Mouse (Mus musculus): ENCODE data around the gene Shc4. TPM values are rescaled to one million over a fixed set of nuclear protein-coding genes. Genes with fewer than 3 reads are reported as not detected.

Shc4 gene
- total RNA-seq, 1 experiment: 1.1 TPM

GRCm38 (mm10) chr2:125716599-125716998, 7.3 kb downstream of the Shc4 start:
- in situ Hi-C loops (cut with MboI; ENCODE audit: low sequenced_read_pairs in 2 of 2, unreplicated experiment in 2 of 2): no loop called here
- H3K9ac ChIP-seq (ENCODE audit: insufficient read depth, low read depth, low read length, poor library complexity, severe bottlenecking): no peak overlapping the region
- DNase-seq (ENCODE audit: low read depth, low spot score): no peak
- no peaks in the 10 kb centered on the region for H3K9me3 ChIP-seq (ENCODE audit: control insufficient read depth, insufficient read depth, low read depth, low read length)
- TF ChIP-seq MAFK (IDR thresholded peaks at IDR 0.05; ENCODE audit: insufficient read depth, low read depth, low read length) (peak; percentile 79), HCFC1 (IDR thresholded peaks at IDR 0.05; ENCODE audit: borderline replicate concordance, insufficient read depth, low read length) (no peak)
- no peak overlapping the region for H3K4me3 ChIP-seq (ENCODE audit: insufficient read depth in 1 of 2, low read depth in 1 of 2, low read length in 2 of 2, poor library complexity in 1 of 2, severe bottlenecking in 1 of 2)
- H3K4me1 ChIP-seq (ENCODE audit: control insufficient read depth in 2 of 2, insufficient read depth in 2 of 2, low read length in 2 of 2, poor library complexity in 1 of 2): peaks cover 0 to 8% of the 10 kb centered on the region in 2 experiments; a peak in 1 of 4 replicates
- no peak overlapping the region for H3K27ac ChIP-seq (ENCODE audit: insufficient read depth, low read depth, low read length, poor library complexity, severe bottlenecking)
- no peaks in the 10 kb centered on the region for H3K36me3 ChIP-seq (ENCODE audit: control insufficient read depth, insufficient read depth, low read length, poor library complexity, severe bottlenecking)

GRCm38 (mm10) chr2:125706510-125706921, 17.4 kb downstream of the Shc4 start:
- no peak overlapping the region for H3K27ac ChIP-seq (ENCODE audit: insufficient read depth, low read depth, low read length, poor library complexity, severe bottlenecking)
- H3K4me3 ChIP-seq (ENCODE audit: insufficient read depth in 1 of 2, low read depth in 1 of 2, low read length in 2 of 2, poor library complexity in 1 of 2, severe bottlenecking in 1 of 2): no peak overlapping the region
- in situ Hi-C loops (cut with MboI; ENCODE audit: low sequenced_read_pairs in 2 of 2, unreplicated experiment in 2 of 2): no loop called here
- no peak for DNase-seq (ENCODE audit: low read depth, low spot score)
- no peak overlapping the region for H3K9ac ChIP-seq (ENCODE audit: insufficient read depth, low read depth, low read length, poor library complexity, severe bottlenecking)
- H3K36me3 ChIP-seq (ENCODE audit: control insufficient read depth, insufficient read depth, low read length, poor library complexity, severe bottlenecking): no peaks in the 10 kb centered on the region
- no peak for TF ChIP-seq ZC3H11A (IDR thresholded peaks at IDR 0.05; ENCODE audit: borderline replicate concordance, low read depth, low read length)
- no peak for TF ChIP-seq MAFK (IDR thresholded peaks at IDR 0.05; ENCODE audit: insufficient read depth, low read depth, low read length)
- TF ChIP-seq ZNF384 (IDR thresholded peaks at IDR 0.05; ENCODE audit: low read depth, low read length): no peak
- no peak for TF ChIP-seq CHD2 (IDR thresholded peaks at IDR 0.05; ENCODE audit: low read depth, low read length)
- no peak for TF ChIP-seq HCFC1 (IDR thresholded peaks at IDR 0.05; ENCODE audit: borderline replicate concordance, insufficient read depth, low read length)
- no peaks in the 10 kb centered on the region for H3K9me3 ChIP-seq (ENCODE audit: control insufficient read depth, insufficient read depth, low read depth, low read length)
- H3K4me1 ChIP-seq (ENCODE audit: control insufficient read depth in 2 of 2, insufficient read depth in 2 of 2, low read length in 2 of 2, poor library complexity in 1 of 2): peaks cover 8 to 11% of the 10 kb centered on the region in 2 experiments; a peak in 3 of 4 replicates

- no peak overlapping the region for H3K4me3 ChIP-seq (ENCODE audit: insufficient read depth in 1 of 2, low read depth in 1 of 2, low read length in 2 of 2, poor library complexity in 1 of 2, severe bottlenecking in 1 of 2)
- no peak for TF ChIP-seq CHD2 (IDR thresholded peaks at IDR 0.05; ENCODE audit: low read depth, low read length)
- H3K36me3 ChIP-seq (ENCODE audit: control insufficient read depth, insufficient read depth, low read length, poor library complexity, severe bottlenecking): no peaks in the 10 kb centered on the region
- in situ Hi-C loops (cut with MboI; ENCODE audit: low sequenced_read_pairs in 2 of 2, unreplicated experiment in 2 of 2): no loop called here
- no peaks in the 10 kb centered on the region for H3K9me3 ChIP-seq (ENCODE audit: control insufficient read depth, insufficient read depth, low read depth, low read length)
- peaks cover 8 to 11% of the 10 kb centered on the region in 2 experiments; a peak in 3 of 4 replicates for H3K4me1 ChIP-seq (ENCODE audit: control insufficient read depth in 2 of 2, insufficient read depth in 2 of 2, low read length in 2 of 2, poor library complexity in 1 of 2)
- peak; percentile 68 for DNase-seq (ENCODE audit: low read depth, low spot score)
- no peak overlapping the region for H3K9ac ChIP-seq (ENCODE audit: insufficient read depth, low read depth, low read length, poor library complexity, severe bottlenecking)
- H3K27ac ChIP-seq (ENCODE audit: insufficient read depth, low read depth, low read length, poor library complexity, severe bottlenecking): no peak overlapping the region
Measured at GRCm38 (mm10) chr2:125704907-125705631, 18.9 kb downstream of the Shc4 start.

- no peak overlapping the region for H3K9ac ChIP-seq (ENCODE audit: insufficient read depth, low read depth, low read length, poor library complexity, severe bottlenecking)
- H3K27ac ChIP-seq (ENCODE audit: insufficient read depth, low read depth, low read length, poor library complexity, severe bottlenecking): no peak overlapping the region
- peaks cover 8 to 11% of the 10 kb centered on the region in 2 experiments; a peak in 3 of 4 replicates for H3K4me1 ChIP-seq (ENCODE audit: control insufficient read depth in 2 of 2, insufficient read depth in 2 of 2, low read length in 2 of 2, poor library complexity in 1 of 2)
- H3K9me3 ChIP-seq (ENCODE audit: control insufficient read depth, insufficient read depth, low read depth, low read length): no peaks in the 10 kb centered on the region
- DNase-seq (ENCODE audit: low read depth, low spot score): no peak
- TF ChIP-seq HCFC1 (IDR thresholded peaks at IDR 0.05; ENCODE audit: borderline replicate concordance, insufficient read depth, low read length): no peak
- TF ChIP-seq ZC3H11A (IDR thresholded peaks at IDR 0.05; ENCODE audit: borderline replicate concordance, low read depth, low read length): no peak
- TF ChIP-seq MAFK (IDR thresholded peaks at IDR 0.05; ENCODE audit: insufficient read depth, low read depth, low read length): no peak
- TF ChIP-seq CHD2 (IDR thresholded peaks at IDR 0.05; ENCODE audit: low read depth, low read length): no peak
- no peak for TF ChIP-seq ZNF384 (IDR thresholded peaks at IDR 0.05; ENCODE audit: low read depth, low read length)
- no peaks in the 10 kb centered on the region for H3K36me3 ChIP-seq (ENCODE audit: control insufficient read depth, insufficient read depth, low read length, poor library complexity, severe bottlenecking)
- no peak overlapping the region for H3K4me3 ChIP-seq (ENCODE audit: insufficient read depth in 1 of 2, low read depth in 1 of 2, low read length in 2 of 2, poor library complexity in 1 of 2, severe bottlenecking in 1 of 2)
- in situ Hi-C loops (cut with MboI; ENCODE audit: low sequenced_read_pairs in 2 of 2, unreplicated experiment in 2 of 2): no loop called here
Measured at GRCm38 (mm10) chr2:125702851-125703250, 21.1 kb downstream of the Shc4 start.

GRCm38 (mm10) chr2:125701606-125702005, 22.3 kb downstream of the Shc4 start:
- no peaks in the 10 kb centered on the region for H3K36me3 ChIP-seq (ENCODE audit: control insufficient read depth, insufficient read depth, low read length, poor library complexity, severe bottlenecking)
- H3K4me3 ChIP-seq (ENCODE audit: insufficient read depth in 1 of 2, low read depth in 1 of 2, low read length in 2 of 2, poor library complexity in 1 of 2, severe bottlenecking in 1 of 2): no peak overlapping the region
- no peak overlapping the region for H3K9ac ChIP-seq (ENCODE audit: insufficient read depth, low read depth, low read length, poor library complexity, severe bottlenecking)
- in situ Hi-C loops (cut with MboI; ENCODE audit: low sequenced_read_pairs in 2 of 2, unreplicated experiment in 2 of 2): no loop called here
- no peak overlapping the region for H3K27ac ChIP-seq (ENCODE audit: insufficient read depth, low read depth, low read length, poor library complexity, severe bottlenecking)
- DNase-seq (ENCODE audit: low read depth, low spot score): no peak
- H3K9me3 ChIP-seq (ENCODE audit: control insufficient read depth, insufficient read depth, low read depth, low read length): no peaks in the 10 kb centered on the region
- H3K4me1 ChIP-seq (ENCODE audit: control insufficient read depth in 2 of 2, insufficient read depth in 2 of 2, low read length in 2 of 2, poor library complexity in 1 of 2): peaks cover 6% of the 10 kb centered on the region in 2 experiments; a peak in 2 of 4 replicates
- TF ChIP-seq MAFK (IDR thresholded peaks at IDR 0.05; ENCODE audit: insufficient read depth, low read depth, low read length): no peak
- no peak for TF ChIP-seq CHD2 (IDR thresholded peaks at IDR 0.05; ENCODE audit: low read depth, low read length)
- TF ChIP-seq ZNF384 (IDR thresholded peaks at IDR 0.05; ENCODE audit: low read depth, low read length): no peak
- TF ChIP-seq ZC3H11A (IDR thresholded peaks at IDR 0.05; ENCODE audit: borderline replicate concordance, low read depth, low read length): no peak
- no peak for TF ChIP-seq HCFC1 (IDR thresholded peaks at IDR 0.05; ENCODE audit: borderline replicate concordance, insufficient read depth, low read length)

Data from ES-E14 (cell line).